Mouse (Mus musculus) naive thymus-derived CD4-positive, alpha-beta T cell, adult 2 months (primary cell): ENCODE data around the gene Cyp4f14.
"Not testable (repeated sequence)": the region's sequence is repeated elsewhere in the genome, so short reads cannot be mapped to it uniquely, and the experiment has no call there.

Source experiments
- DNase-seq: peaks from one replicate; pipeline ENCODE4 v3.0.0-alpha.2; 2011; ENCODE audit warnings: low read depth

The Cyp4f14 gene

DNA sequence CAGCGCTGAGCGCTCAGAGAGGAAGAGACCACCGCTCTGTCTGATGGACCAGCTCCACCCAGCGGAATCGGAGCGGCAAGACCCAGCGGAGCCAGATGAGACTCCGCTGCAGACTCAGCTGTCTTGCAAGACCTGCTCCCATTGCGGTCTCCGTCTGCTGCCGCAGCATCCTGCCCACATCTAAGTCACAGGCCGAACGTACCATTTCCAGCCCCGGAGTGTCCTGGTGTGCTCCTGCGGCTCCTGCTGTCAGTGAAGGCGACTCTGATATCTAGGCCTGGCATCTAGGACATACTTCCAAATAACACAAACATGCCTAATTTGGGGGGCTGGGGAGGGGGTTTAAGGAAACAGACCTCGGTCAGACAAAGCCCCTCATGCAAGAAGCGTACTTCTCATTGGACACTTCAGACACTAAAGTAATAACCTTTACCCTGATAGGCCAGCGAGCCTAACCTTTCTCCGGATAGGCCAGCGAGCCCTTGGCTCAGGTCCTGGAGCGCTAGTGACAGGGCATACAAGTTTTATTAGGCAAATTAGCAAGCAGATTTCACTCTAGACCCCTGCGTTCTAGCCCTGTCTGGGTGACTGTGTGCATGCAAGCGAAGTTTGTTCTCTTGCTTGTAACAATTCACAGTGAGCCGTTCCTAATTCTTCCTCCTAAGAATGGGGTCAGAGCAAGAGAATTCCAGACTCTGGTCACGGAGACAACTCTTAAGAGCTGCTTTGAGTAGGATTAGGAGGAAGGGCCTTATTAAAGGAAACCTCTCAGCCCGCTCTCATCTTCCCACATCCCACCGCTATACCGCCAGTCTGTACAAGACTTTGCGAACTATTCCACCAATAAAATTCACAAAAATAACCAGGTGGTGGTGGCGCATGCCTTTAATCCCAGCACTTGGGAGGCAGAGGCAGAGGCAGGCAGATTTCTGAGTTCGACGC, 25.6 kb downstream of the Cyp4f14 start, which contains the start of gene Zfp870:
Gene Zfp870, minus strand, starts transcription at position 404 of the 942 bp plus-strand sequence.
- DNase-seq = peak; percentile 79

GRCm38 (mm10) chr17:32890852-32891238, 26.3 kb downstream of the Cyp4f14 start:
- DNase-seq = no peak

DNA sequence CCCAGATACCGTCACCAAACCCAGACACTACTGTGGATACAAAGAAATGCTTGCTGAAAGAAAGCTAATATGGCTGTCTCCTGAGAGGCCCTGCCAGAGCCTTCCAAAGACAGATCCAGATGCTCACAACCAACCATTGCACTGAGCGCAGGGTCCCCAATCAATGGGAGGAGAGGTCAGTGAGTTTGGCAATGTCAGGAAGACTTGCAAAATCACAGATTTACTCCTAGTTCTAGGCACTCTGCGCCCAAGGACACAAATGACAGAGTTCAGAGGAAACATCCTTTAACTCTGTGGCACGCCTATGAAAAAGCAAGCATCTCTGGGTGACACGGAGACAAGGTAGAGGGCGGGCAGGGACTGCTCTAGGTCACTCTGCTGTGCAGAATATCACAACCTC, 27.5 kb downstream of the Cyp4f14 start:
- DNase-seq = no peak

GRCm38 (mm10) chr17:32880320-32881218, 36.6 kb downstream of the Cyp4f14 start:
- peak; percentile 71 for DNase-seq

DNA sequence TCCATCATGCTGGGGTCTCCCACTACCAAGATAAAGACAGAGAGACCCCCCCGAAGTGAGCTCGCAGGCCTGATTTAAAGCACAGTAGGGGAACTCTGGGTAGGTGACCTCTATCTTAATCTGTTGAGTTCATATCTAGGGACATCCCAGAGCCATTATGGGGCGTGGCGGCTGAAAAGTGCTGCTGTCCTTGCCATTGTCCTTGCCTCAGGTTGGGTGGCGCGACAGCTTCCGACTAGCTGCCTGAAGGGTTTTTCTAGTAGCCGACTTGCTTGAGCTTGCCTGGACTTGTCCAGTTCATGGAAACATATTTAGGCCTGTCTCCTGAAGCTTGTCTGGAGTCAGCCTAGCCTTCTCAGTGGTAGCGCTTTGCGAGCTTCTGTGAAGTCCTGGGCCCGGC, 38.4 kb downstream of the Cyp4f14 start:
- no peak for DNase-seq

DNA sequence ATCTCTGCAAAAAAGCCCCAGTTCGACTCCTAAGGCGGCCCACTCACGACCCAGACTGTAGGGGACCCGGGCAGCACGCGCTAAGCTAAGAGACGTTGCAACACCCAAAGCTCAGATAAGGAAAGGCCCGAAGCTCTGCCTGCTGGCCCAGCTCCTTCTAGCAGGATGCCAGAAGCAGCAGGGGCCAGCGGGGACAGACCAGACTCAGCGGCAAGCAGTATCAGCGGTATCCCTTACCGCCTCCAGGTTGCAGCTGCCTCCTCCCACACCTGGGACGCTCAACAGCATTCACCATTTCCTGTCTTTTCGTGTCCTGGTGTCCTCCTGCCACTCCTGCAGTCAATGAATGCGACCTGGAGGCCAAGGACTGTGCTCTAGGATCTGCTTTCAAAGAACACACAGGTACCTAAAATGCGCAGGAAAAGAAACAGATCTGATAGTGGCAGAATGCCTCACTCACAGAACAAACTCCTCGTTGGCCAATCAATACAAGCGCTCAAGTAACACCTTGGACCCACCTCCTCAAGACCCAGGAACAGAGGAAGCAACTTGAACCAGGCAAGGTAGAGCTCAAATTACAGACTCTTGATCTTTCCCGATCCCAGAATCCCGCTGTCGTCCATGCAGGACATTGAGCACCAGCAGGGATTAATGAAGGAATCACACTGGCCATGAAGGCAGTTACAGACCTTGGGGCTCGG, 39.5 kb downstream of the Cyp4f14 start:
- no peak for DNase-seq

DNA sequence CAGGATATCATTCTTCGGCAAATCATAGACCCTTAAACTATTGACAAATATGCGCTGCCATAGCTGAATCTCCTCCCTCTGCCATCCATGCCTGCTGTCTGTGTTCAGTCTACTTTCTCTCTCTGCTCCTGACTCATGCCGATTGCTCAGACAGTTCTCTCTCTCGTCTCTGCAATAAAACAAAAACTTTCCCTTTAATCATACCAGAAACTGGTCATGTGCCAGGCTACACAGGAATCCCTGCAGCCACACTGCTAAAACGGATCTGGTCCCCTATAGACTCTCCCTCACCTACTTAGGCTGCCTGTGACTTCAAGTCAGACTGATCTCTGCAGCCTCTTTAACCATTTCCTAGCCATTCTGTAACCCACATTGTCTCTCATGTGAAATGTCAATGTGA, 44.4 kb downstream of the Cyp4f14 start:
- DNase-seq = no peak

DNA sequence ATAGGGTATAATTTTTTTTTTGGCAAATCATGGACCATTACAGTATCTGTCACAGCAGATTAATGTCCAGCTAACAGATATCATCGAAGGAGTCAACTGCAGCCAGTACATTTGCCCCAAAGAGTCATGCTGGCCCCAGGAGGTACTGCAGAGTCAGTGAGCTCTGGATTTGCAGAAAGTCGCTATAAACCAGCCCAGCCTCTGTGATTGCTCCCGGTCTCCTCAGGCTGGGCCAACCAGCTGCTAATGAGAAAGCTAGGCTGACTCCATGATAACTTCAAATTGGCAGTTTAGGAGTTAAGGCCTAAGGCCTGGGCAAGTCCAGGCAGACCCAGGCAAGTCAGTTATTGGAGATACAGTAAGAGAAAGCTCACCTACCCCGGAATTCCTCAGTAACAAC, 45.1 kb downstream of the Cyp4f14 start:
- DNase-seq = no peak

DNA sequence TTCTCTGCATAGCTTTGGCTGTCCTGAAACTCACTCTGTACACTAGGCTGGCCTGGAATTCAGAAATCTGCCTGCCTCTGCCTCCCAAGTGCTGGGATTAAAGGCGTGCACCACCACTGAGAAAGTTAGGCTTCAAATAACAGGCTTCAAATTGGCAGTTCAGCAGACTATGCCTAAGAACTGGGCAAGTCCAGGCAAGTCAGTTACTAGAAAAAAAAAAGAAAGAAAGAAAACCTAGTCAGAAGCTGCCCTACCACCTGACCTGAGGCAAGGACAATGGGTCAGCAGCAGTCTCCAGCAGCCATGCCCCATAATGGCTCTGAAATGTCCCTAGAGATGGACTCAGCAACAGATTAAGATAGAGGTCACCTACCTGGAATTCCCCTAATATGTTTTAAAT, 45.7 kb downstream of the Cyp4f14 start:
- no peak for DNase-seq

GRCm38 (mm10) chr17:32867266-32867665, 49.9 kb downstream of the Cyp4f14 start:
- DNase-seq = not testable (repeated sequence)

- DNase-seq = not testable (repeated sequence)
These were observed 60.4 kb downstream of the Cyp4f14 start for GRCm38 (mm10) chr17:32856713-32857112.
